Mouse (Mus musculus) T-helper 2 cell (primary cell): ENCODE data around the gene Whrn.

Experiments used
- in situ Hi-C: fragments of 300-600 bp; cut with MboI, MseI; formaldehyde crosslinking; loops from one replicate; pipeline ENCODE4 v1.15.1; 2025; ENCODE audit warnings: high pct_unique_total_duplicates

The Whrn gene

GRCm38 (mm10) chr4:63494401-63494966 lies 1.3 kb downstream of the Whrn start:
- in situ Hi-C loops: no loop called here

- in situ Hi-C loops: no loop called here
Observed at GRCm38 (mm10) chr4:63493351-63494121, 2.3 kb downstream of the Whrn start.

- in situ Hi-C loops: no loop called here
Observed at GRCm38 (mm10) chr4:63491521-63491920, 4.3 kb downstream of the Whrn start.

- in situ Hi-C loops: no loop called here
Observed at GRCm38 (mm10) chr4:63490146-63490545, 5.6 kb downstream of the Whrn start.

- in situ Hi-C loops: no loop called here
Observed at GRCm38 (mm10) chr4:63489676-63490075, 6.1 kb downstream of the Whrn start.

GRCm38 (mm10) chr4:63487916-63488315 lies 7.9 kb downstream of the Whrn start:
- in situ Hi-C loops: no loop called here

GRCm38 (mm10) chr4:63487256-63487655 lies 8.5 kb downstream of the Whrn start:
- in situ Hi-C loops: no loop called here

- in situ Hi-C loops: no loop called here
Observed at GRCm38 (mm10) chr4:63486523-63486922, 9.3 kb downstream of the Whrn start.

- in situ Hi-C loops: no loop called here
Observed at GRCm38 (mm10) chr4:63483741-63484140, 12.1 kb downstream of the Whrn start.

GRCm38 (mm10) chr4:63480845-63481167 lies 15.0 kb downstream of the Whrn start:
- in situ Hi-C loops: no loop called here

GRCm38 (mm10) chr4:63480098-63480844 lies 15.5 kb downstream of the Whrn start:
- in situ Hi-C loops: no loop called here

- in situ Hi-C loops: no loop called here
Observed at GRCm38 (mm10) chr4:63478036-63478435, 17.8 kb downstream of the Whrn start.

GRCm38 (mm10) chr4:63476891-63477290 lies 18.9 kb downstream of the Whrn start:
- in situ Hi-C loops: no loop called here

GRCm38 (mm10) chr4:63475208-63475607 lies 20.6 kb downstream of the Whrn start:
- in situ Hi-C loops: no loop called here

GRCm38 (mm10) chr4:63474439-63474838 lies 21.4 kb downstream of the Whrn start:
- in situ Hi-C loops: no loop called here

GRCm38 (mm10) chr4:63467338-63467737 lies 28.5 kb downstream of the Whrn start:
- in situ Hi-C loops: no loop called here

- in situ Hi-C loops: no loop called here
Observed at GRCm38 (mm10) chr4:63466192-63466591, 29.6 kb downstream of the Whrn start.

- in situ Hi-C loops: no loop called here
Observed at GRCm38 (mm10) chr4:63460876-63461525, 34.8 kb downstream of the Whrn start.

GRCm38 (mm10) chr4:63459141-63459789 lies 36.5 kb downstream of the Whrn start:
- in situ Hi-C loops: no loop called here

GRCm38 (mm10) chr4:63456547-63456946 lies 39.2 kb downstream of the Whrn start:
- in situ Hi-C loops: no loop called here

- in situ Hi-C loops: no loop called here
Observed at GRCm38 (mm10) chr4:63453939-63454513, 41.8 kb downstream of the Whrn start.
